Mouse (Mus musculus) brain, embryonic 14.5 days (tissue): ENCODE data around the gene Grb7. TPM values are rescaled to one million over a fixed set of nuclear protein-coding genes. Genes with fewer than 3 reads are reported as not detected.
A peak's percentile ranks its signal among the peaks of the same experiment; 100 is the strongest.

ENCODE experiments used
- DNase-seq: peaks from one replicate; pipeline ENCODE4 v3.0.0-alpha.2; 2011; ENCODE audit warnings: low read depth
- CTCF ChIP-seq: fragments of 200-500 bp; IDR thresholded peaks from 2 replicates; pipeline ENCODE4 v1.5.1; 2012; ENCODE audit warnings: inconsistent platforms, mild to moderate bottlenecking, moderate library complexity, borderline replicate concordance; ENCODE audit not compliant: insufficient read depth, insufficient read length; ENCODE audit errors: extremely low read depth
- POLR2A ChIP-seq: fragments of 200-500 bp; IDR thresholded peaks from 2 replicates; pipeline ENCODE4 v1.6.1; 2012; ENCODE audit warnings: mild to moderate bottlenecking, inconsistent platforms, borderline replicate concordance; ENCODE audit not compliant: poor library complexity, insufficient read depth, insufficient read length, severe bottlenecking; ENCODE audit errors: extremely low read depth
- polyA plus RNA-seq: library from polyadenylated mRNA; depleted of rRNA; stranded (reverse); fragments of >200 nt; gene quantifications from 2 replicates; pipeline ENCODE4 v1.2.3, GENCODE M21; 2012

The Grb7 gene
- polyA plus RNA-seq, 1 experiment, result 0.83 TPM

- no peak for DNase-seq
- TF ChIP-seq CTCF, result no peak
- TF ChIP-seq POLR2A, result no peak
These were observed 13.0 kb downstream of the Grb7 start for GRCm38 (mm10) chr11:98459071-98459741.

- TF ChIP-seq CTCF, result no peak
- TF ChIP-seq POLR2A, result no peak
- no peak for DNase-seq
These were observed 13.7 kb downstream of the Grb7 start for GRCm38 (mm10) chr11:98459860-98460259.

GRCm38 (mm10) chr11:98461109-98461720, 15.0 kb downstream of the Grb7 start:
- no peak for DNase-seq
- no peak for TF ChIP-seq POLR2A
- no peak for TF ChIP-seq CTCF

GRCm38 (mm10) chr11:98462255-98462654, 16.1 kb downstream of the Grb7 start:
- no peak for DNase-seq
- TF ChIP-seq POLR2A (no peak), CTCF (no peak)

GRCm38 (mm10) chr11:98463911-98464310, 17.7 kb downstream of the Grb7 start:
- no peak for DNase-seq
- TF ChIP-seq CTCF, result no peak
- no peak for TF ChIP-seq POLR2A

GRCm38 (mm10) chr11:98464516-98464915, 18.3 kb downstream of the Grb7 start:
- DNase-seq, result no peak

GRCm38 (mm10) chr11:98469761-98470714, 23.8 kb downstream of the Grb7 start:
- no peak for TF ChIP-seq POLR2A
- no peak for DNase-seq

More at GRCm38 (mm10) chr11:98464516-98464915, 18.3 kb downstream of the Grb7 start:
- TF ChIP-seq POLR2A (no peak), CTCF (no peak)

GRCm38 (mm10) chr11:98470795-98471194, 24.6 kb downstream of the Grb7 start:
- TF ChIP-seq POLR2A (no peak), CTCF (no peak)

GRCm38 (mm10) chr11:98472696-98473095, 26.5 kb downstream of the Grb7 start:
- peak; percentile 17 for DNase-seq
- TF ChIP-seq CTCF (no peak), POLR2A (no peak)

More at GRCm38 (mm10) chr11:98470795-98471194, 24.6 kb downstream of the Grb7 start:
- DNase-seq, result no peak

- TF ChIP-seq POLR2A (no peak), CTCF (no peak)
These were observed 27.8 kb downstream of the Grb7 start for GRCm38 (mm10) chr11:98473916-98474479.

GRCm38 (mm10) chr11:98474967-98475366, 28.8 kb downstream of the Grb7 start:
- no peak for TF ChIP-seq CTCF
- no peak for TF ChIP-seq POLR2A
- DNase-seq, result no peak

More at GRCm38 (mm10) chr11:98473916-98474479, 27.8 kb downstream of the Grb7 start:
- DNase-seq, result no peak

GRCm38 (mm10) chr11:98475630-98476433, 29.6 kb downstream of the Grb7 start:
- no peak for TF ChIP-seq POLR2A
- TF ChIP-seq CTCF, result no peak

More at GRCm38 (mm10) chr11:98475630-98476433, 29.6 kb downstream of the Grb7 start:
- DNase-seq, result no peak
